Mouse (Mus musculus) stomach, postnatal 0 days (tissue): ENCODE measurements at regions not wholly inside any gene's neighbourhood (a gene's known extent, or its start where the extent isn't known, plus 50 kb on each side); places are given as distances from the start of the nearest gene placed in this dataset.

Experiments used
- CTCF ChIP-seq: IDR thresholded peaks from 2 replicates; pipeline ENCODE4 v1.5.1; 2016; ENCODE audit warnings: antibody characterized with exemption, low read depth, mild to moderate bottlenecking, moderate library complexity
- EP300 ChIP-seq: optimal IDR thresholded peaks from 2 replicates; pipeline ENCODE3; 2016; ENCODE audit warnings: antibody characterized with exemption

GRCm38 (mm10) chr2:43182105-43182504 is 373.0 kb upstream of the Kynu start:
- TF ChIP-seq EP300 (no peak), CTCF (no peak)
